Mouse (Mus musculus) E14TG2a.4 (cell line): ENCODE measurements at regions not wholly inside any gene's neighbourhood (a gene's known extent, or its start where the extent isn't known, plus 50 kb on each side); places are given as distances from the start of the nearest gene placed in this dataset.
"Not testable (repeated sequence)": the region's sequence is repeated elsewhere in the genome, so short reads cannot be mapped to it uniquely, and the experiment has no call there.

Experiments used
- H3K27me3 ChIP-seq: 2 replicates; pipeline ENCODE4 v1.6.1; 2014; ENCODE audit warnings: low read length, control low read depth; ENCODE audit not compliant: insufficient read depth
- H3K36me3 ChIP-seq: 2 replicates; pipeline ENCODE4 v1.6.1; 2014; ENCODE audit warnings: low read length, control low read depth; ENCODE audit not compliant: insufficient read depth
- H3K4me1 ChIP-seq: replicated peaks from 2 replicates; pipeline ENCODE4 v1.6.1; 2014; ENCODE audit warnings: low read depth, low read length, control low read depth
- H3K4me3 ChIP-seq: replicated peaks from 2 replicates; pipeline ENCODE4 v1.5.1; 2014; ENCODE audit warnings: mild to moderate bottlenecking, low read length
- H3K9me3 ChIP-seq: 2 replicates; pipeline ENCODE4 v1.6.1; 2014; ENCODE audit warnings: low read length, control low read depth
- CTCF ChIP-seq: conservative IDR thresholded peaks from 2 replicates; pipeline ENCODE4 v1.5.1; 2014; ENCODE audit warnings: low read length
- NANOG ChIP-seq: IDR thresholded peaks from 2 replicates; pipeline ENCODE4 v1.6.1; 2014; ENCODE audit warnings: borderline replicate concordance, low read length, mixed read lengths
- POU5F1 ChIP-seq: IDR thresholded peaks from 2 replicates; pipeline ENCODE4 v1.6.1; 2014; ENCODE audit warnings: low read length, borderline replicate concordance

GRCm38 (mm10) chr4:67378632-67379031, 551.2 kb downstream of the Tlr4 start:
- no peaks in the 10 kb centered on the region for H3K36me3 ChIP-seq
- H3K27me3 ChIP-seq, result no peaks in the 10 kb centered on the region
- H3K4me3 ChIP-seq, result no peak overlapping the region
- H3K4me1 ChIP-seq, result no peaks in the 10 kb centered on the region
- no peaks in the 10 kb centered on the region for H3K9me3 ChIP-seq
- no peak for TF ChIP-seq CTCF

DNA sequence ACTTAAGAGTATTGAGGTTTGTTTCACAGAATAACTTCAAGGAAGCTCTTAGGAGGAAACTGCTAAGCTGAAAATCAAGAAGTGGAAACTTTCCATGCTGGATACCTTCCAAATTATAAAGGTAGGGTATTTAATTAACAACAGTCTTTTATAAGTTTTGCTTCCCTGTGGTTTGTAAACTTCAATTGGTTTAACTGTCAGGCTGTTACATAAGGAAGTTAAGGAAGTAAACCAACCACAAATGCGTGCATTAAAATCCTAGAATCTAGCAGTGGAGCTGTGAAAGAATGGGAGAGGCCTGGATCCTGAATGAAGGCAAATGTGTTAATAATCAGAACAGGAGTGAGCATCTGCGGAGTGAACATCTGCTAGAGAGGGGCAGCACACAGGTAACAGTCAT, 560.5 kb downstream of the Tlr4 start:
- Histone ChIP-seq H3K36me3 (no peaks in the 10 kb centered on the region), H3K4me3 (no peak overlapping the region), H3K4me1 (no peaks in the 10 kb centered on the region), H3K27me3 (no peaks in the 10 kb centered on the region), H3K9me3 (no peaks in the 10 kb centered on the region)
- TF ChIP-seq CTCF (no peak), NANOG (no peak), POU5F1 (no peak)

- TF ChIP-seq NANOG (no peak), CTCF (no peak), POU5F1 (no peak)
- Histone ChIP-seq H3K4me3 (no peak overlapping the region), H3K4me1 (no peaks in the 10 kb centered on the region), H3K36me3 (no peaks in the 10 kb centered on the region), H3K27me3 (no peaks in the 10 kb centered on the region), H3K9me3 (no peaks in the 10 kb centered on the region)
Measured at GRCm38 (mm10) chr4:67402977-67403376, 575.6 kb downstream of the Tlr4 start.

- TF ChIP-seq NANOG, result no peak
- no peak for TF ChIP-seq POU5F1
- TF ChIP-seq CTCF, result no peak
- Histone ChIP-seq H3K4me3 (no peak overlapping the region), H3K4me1 (no peaks in the 10 kb centered on the region), H3K36me3 (no peaks in the 10 kb centered on the region), H3K27me3 (no peaks in the 10 kb centered on the region), H3K9me3 (no peaks in the 10 kb centered on the region)
Measured at GRCm38 (mm10) chr4:67424064-67424463, 596.7 kb downstream of the Tlr4 start.

- TF ChIP-seq POU5F1 (no peak), CTCF (no peak), NANOG (no peak)
- no peak overlapping the region for H3K4me3 ChIP-seq
- no peaks in the 10 kb centered on the region for H3K27me3 ChIP-seq
- no peaks in the 10 kb centered on the region for H3K9me3 ChIP-seq
- no peaks in the 10 kb centered on the region for H3K36me3 ChIP-seq
- no peaks in the 10 kb centered on the region for H3K4me1 ChIP-seq
Measured at GRCm38 (mm10) chr4:67425712-67426111, 598.3 kb downstream of the Tlr4 start.

GRCm38 (mm10) chr4:67447835-67448234, 620.5 kb downstream of the Tlr4 start:
- TF ChIP-seq POU5F1 (no peak), CTCF (no peak), NANOG (no peak)

GRCm38 (mm10) chr4:67459871-67460270, 632.5 kb downstream of the Tlr4 start:
- not testable (repeated sequence) for H3K9me3 ChIP-seq, H3K36me3 ChIP-seq, H3K4me1 ChIP-seq, H3K27me3 ChIP-seq, H3K4me3 ChIP-seq

More at GRCm38 (mm10) chr4:67447835-67448234, 620.5 kb downstream of the Tlr4 start:
- Histone ChIP-seq H3K4me3 (no peak overlapping the region), H3K27me3 (no peaks in the 10 kb centered on the region), H3K4me1 (no peaks in the 10 kb centered on the region), H3K9me3 (no peaks in the 10 kb centered on the region), H3K36me3 (no peaks in the 10 kb centered on the region)

DNA sequence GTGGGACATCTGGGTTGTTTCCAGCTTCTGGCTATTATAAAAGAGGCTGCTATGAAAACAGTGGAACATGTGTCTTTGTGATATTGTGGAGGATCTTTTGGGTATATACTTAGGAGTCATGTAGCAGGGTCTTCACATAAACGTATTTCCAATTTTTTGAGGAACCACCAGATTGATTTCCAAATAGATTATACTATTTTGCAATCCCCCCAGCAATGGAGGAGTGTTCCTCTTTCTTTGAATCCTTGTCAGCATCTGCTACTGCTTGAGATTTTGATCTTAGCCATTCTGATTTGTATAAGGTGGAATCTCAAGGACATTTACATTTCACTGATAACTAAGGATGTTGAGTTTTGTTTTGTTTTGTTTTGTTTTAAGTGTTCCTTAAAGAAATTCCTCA, 645.6 kb downstream of the Tlr4 start:
- Histone ChIP-seq H3K4me3 (no peak overlapping the region), H3K4me1 (no peaks in the 10 kb centered on the region; the same call in 1 of the 2 replicates), H3K9me3 (no peaks in the 10 kb centered on the region), H3K36me3 (no peaks in the 10 kb centered on the region), H3K27me3 (no peaks in the 10 kb centered on the region)
- no peak for TF ChIP-seq NANOG
- TF ChIP-seq CTCF, result no peak
- no peak for TF ChIP-seq POU5F1

DNA sequence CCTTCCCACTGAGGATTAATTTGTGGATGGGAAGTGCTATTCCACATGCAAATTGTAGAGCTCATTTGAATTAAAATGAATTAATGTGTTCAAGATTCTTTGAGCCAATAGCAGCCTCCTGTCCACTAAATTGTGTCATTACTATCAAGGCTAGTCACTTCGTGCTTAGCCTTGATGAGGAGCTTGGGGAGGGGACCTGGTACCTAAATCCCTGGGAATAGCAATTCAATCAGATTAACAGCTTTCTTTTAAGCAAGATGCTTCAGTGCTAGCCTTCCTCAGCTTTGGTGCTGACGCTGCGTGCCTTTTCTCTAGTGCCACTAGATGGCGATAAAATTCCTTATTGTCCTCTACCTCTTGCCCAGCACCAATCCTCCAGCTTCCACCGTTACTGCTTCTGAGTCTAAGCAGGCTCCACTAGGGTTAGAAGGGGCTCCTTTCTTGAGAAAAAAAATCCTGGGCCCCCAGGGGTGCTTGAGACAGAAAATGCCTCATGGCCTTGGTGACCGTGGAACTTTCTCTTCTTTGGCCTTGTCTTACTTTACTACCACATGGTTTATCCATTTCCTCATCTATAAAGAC, 650.0 kb downstream of the Tlr4 start:
- Histone ChIP-seq H3K4me3 (no peak overlapping the region), H3K27me3 (no peaks in the 10 kb centered on the region), H3K9me3 (no peaks in the 10 kb centered on the region), H3K4me1 (no peaks in the 10 kb centered on the region; the same call in 1 of the 2 replicates), H3K36me3 (no peaks in the 10 kb centered on the region)
- peak; percentile 71 for TF ChIP-seq CTCF
- TF ChIP-seq NANOG, result no peak

DNA sequence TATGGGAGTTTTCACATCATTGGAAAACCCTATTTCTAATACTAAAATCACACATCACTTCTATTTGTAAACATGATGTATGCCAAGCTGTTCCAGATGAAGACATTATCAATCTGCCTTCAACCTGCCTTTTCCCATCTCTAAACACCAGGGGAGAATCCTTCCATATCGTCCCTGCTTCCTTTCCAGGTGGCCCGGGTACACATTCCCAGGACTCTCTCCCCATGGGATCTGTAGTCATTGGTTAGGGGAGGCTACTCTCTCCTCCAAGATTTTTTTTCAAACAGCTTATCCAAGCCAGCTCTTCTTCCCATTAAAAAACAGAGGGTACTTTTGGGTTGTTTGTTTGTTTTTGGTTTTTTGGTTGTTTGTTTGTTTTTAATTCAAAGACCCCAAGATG, 650.7 kb downstream of the Tlr4 start:
- Histone ChIP-seq H3K36me3 (no peaks in the 10 kb centered on the region), H3K4me3 (no peak overlapping the region), H3K4me1 (no peaks in the 10 kb centered on the region; the same call in 1 of the 2 replicates), H3K9me3 (no peaks in the 10 kb centered on the region), H3K27me3 (no peaks in the 10 kb centered on the region)
- TF ChIP-seq POU5F1 (no peak), NANOG (no peak), CTCF (no peak)
